Mouse (Mus musculus) myocyte (in vitro differentiated cells): ENCODE measurements around the gene Sfta2.

Experiments
- CEBPB ChIP-seq: IDR thresholded peaks from 2 replicates; pipeline ENCODE4 v1.6.1; 2011; ENCODE audit warnings: mild to moderate bottlenecking, moderate library complexity; ENCODE audit not compliant: poor library complexity, insufficient read depth, severe bottlenecking
- E2F4 ChIP-seq: IDR thresholded peaks from one replicate; pipeline ENCODE4 v1.6.1; 2011; ENCODE audit warnings: mild to moderate bottlenecking, control low read depth, moderate library complexity; ENCODE audit not compliant: insufficient read depth
- MAX ChIP-seq: IDR thresholded peaks from one replicate; pipeline ENCODE4 v1.6.1; 2011; ENCODE audit warnings: low read depth, mild to moderate bottlenecking, control low read depth
- MYOD1 ChIP-seq, 3 experiments: IDR thresholded peaks; one replicate each; pipeline ENCODE4 v1.6.1; 2011; ENCODE audit warnings: control low read depth in 2 of 3, low read depth in 2 of 3, mild to moderate bottlenecking in 2 of 3, moderate library complexity in 1 of 3; ENCODE audit not compliant: insufficient read length in 2 of 3, control insufficient read depth in 1 of 3
- POLR2A ChIP-seq: IDR thresholded peaks from one replicate; pipeline ENCODE4 v1.6.1; 2011; ENCODE audit warnings: low read depth, mild to moderate bottlenecking, control low read depth, moderate library complexity; ENCODE audit not compliant: insufficient read length
- REST ChIP-seq: IDR thresholded peaks from one replicate; pipeline ENCODE4 v1.6.1; 2011; ENCODE audit warnings: mild to moderate bottlenecking, control low read depth, moderate library complexity; ENCODE audit not compliant: insufficient read depth, insufficient read length
- USF1 ChIP-seq: IDR thresholded peaks from one replicate; pipeline ENCODE4 v1.6.1; 2011; ENCODE audit warnings: low read depth, mild to moderate bottlenecking, control low read depth, moderate library complexity

DNA sequence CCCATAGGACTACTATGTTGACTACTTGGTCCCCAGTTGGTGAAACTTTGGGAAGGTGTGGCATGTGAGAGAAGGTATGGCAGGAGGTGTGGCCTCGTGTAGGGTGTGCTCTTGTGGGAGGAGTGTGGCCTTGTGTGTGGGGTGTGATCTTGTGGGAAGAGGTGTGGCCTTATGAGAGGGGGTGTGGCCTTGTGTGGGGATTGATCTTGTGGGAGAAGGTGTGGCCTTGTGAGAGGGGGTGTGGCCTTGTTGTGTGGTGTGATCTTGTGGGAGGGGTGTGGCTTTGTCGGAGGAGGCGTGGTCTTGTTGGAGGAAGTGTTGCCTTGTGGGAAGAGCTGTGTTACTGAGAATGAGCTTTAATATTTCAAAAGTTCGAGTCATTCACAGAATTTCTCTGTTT, 15.8 kb downstream of the Sfta2 start:
- TF ChIP-seq POLR2A (no peak), USF1 (no peak), MYOD1 (IDR thresholded peaks at IDR 0.05; ENCODE audit: control insufficient read depth in 1 of 3, insufficient read length in 2 of 3, low read depth in 2 of 3) (no peak), CEBPB (no peak), MAX (no peak), E2F4 (no peak), REST (no peak)
